18 mouse cellular contexts compared by ENCODE assay signal in the genomic region with DNA sequence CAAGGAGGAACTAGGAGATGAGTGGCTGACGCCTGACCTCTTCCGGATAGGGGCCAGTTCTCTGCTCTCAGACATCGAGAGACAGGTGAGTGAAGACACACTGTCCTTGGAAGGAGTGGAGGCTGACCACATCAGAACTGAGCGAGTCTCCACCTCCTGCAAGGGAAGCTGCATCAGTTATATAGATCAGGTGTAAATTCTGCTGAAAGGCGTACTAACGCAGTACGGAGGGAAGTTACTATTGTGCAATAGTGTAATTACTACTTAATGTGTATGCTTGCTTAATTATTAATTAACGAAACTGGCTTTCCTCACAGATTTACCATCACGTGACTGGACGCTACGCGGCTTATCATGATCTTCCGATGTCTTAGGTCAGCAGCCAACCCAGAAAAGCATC.
"Had no signal": no experiment of that assay in that cellular context is flagged by ENCODE, and none has a peak within 500 bp of the region (broad histone marks: within the 10 kb centered on the region; RNA-seq: fewer than 3 reads in every experiment).

No protein-coding gene starts in this region.

- H3K9me3 ChIP-seq: liver, embryonic 13.5 days; stomach, embryonic 15.5 days had no signal

- H3K36me3 ChIP-seq: stomach, embryonic 15.5 days had no signal

- ATAC-seq: inflammation-experienced regulatory T-cells, adult 6 months; lung, postnatal 0 days had no signal

- H3K4me3 ChIP-seq: layer of hippocampus, adult 2 months; left cerebral cortex, adult 2 months; liver, embryonic 13.5 days; stomach, embryonic 15.5 days had no signal

- H3K27me3 ChIP-seq: liver, embryonic 13.5 days; stomach, embryonic 15.5 days had no signal

- H3K9ac ChIP-seq: liver, embryonic 13.5 days; lung, embryonic 14.5 days; stomach, embryonic 15.5 days had no signal

- H3K27ac ChIP-seq: kidney, postnatal 0 days; layer of hippocampus, adult 2 months; left cerebral cortex, adult 2 months; liver, embryonic 13.5 days; macrophage; stomach, embryonic 15.5 days had no signal

- H3K4me1 ChIP-seq: liver, embryonic 13.5 days; stomach, embryonic 15.5 days had no signal

- DNase-seq: kidney, adult 18-20 months; kidney, postnatal 25 days; layer of hippocampus, postnatal 36 days; liver, embryonic 13.5 days; lung, embryonic 14.5 days; midbrain, embryonic 14.5 days; right cerebral cortex, adult 18-20 months; right cerebral cortex, postnatal 25 days; spleen, adult 18-20 months; thymus, postnatal 36 days had no signal

- H3K4me2 ChIP-seq: liver, embryonic 13.5 days; lung, embryonic 14.5 days; midbrain, embryonic 11.5 days; stomach, embryonic 15.5 days had no signal
